Mouse (Mus musculus) limb, embryonic 13.5 days (tissue): ENCODE data around the gene Pde4d. TPM values are rescaled to one million over a fixed set of nuclear protein-coding genes. Genes with fewer than 3 reads are reported as not detected.
A peak's percentile ranks its signal among the peaks of the same experiment; 100 is the strongest.

ENCODE experiments used
- ATAC-seq: fragments of 200-750 bp; cut with Nextera tagmentation; 2 replicates; pipeline ENCODE4 v1.8.0; 2017; ENCODE audit warnings: low read depth, moderate number of reproducible peaks, moderate TSS enrichment; ENCODE audit not compliant: low FRiP score
- H3K27ac ChIP-seq: fragments of 300-500 bp; sonication (generic); 2 replicates; pipeline ENCODE4 v1.5.1; 2015; ENCODE audit warnings: inconsistent platforms, mild to moderate bottlenecking, moderate library complexity
- H3K27me3 ChIP-seq: fragments of 300-500 bp; sonication (generic); 2 replicates; pipeline ENCODE4 v1.6.1; 2015; ENCODE audit warnings: mild to moderate bottlenecking, inconsistent platforms
- H3K36me3 ChIP-seq: fragments of 300-500 bp; sonication (generic); 2 replicates; pipeline ENCODE4 v1.6.1; 2015; ENCODE audit warnings: inconsistent platforms, mild to moderate bottlenecking, moderate library complexity
- H3K4me1 ChIP-seq: fragments of 300-500 bp; sonication (generic); 2 replicates; pipeline ENCODE4 v1.6.1; 2015; ENCODE audit warnings: inconsistent platforms
- H3K4me2 ChIP-seq: fragments of 300-500 bp; sonication (generic); replicated peaks from 2 replicates; pipeline ENCODE4 v1.6.1; 2015; ENCODE audit warnings: inconsistent platforms, mild to moderate bottlenecking, moderate library complexity
- H3K4me3 ChIP-seq: fragments of 300-500 bp; sonication (generic); 2 replicates; pipeline ENCODE4 v1.5.1; 2015; ENCODE audit warnings: moderate library complexity, mild to moderate bottlenecking, inconsistent platforms
- H3K9ac ChIP-seq: fragments of 300-500 bp; sonication (generic); 2 replicates; pipeline ENCODE4 v1.6.1; 2015; ENCODE audit warnings: mild to moderate bottlenecking, inconsistent platforms
- H3K9me3 ChIP-seq: fragments of 300-500 bp; sonication (generic); 2 replicates; pipeline ENCODE4 v1.6.1; 2016; ENCODE audit warnings: inconsistent platforms
- WGBS: fragments of 180-500 bp; shearing (Covaris S2); methylation state at CpG from one replicate; pipeline ENCODE4 v1.1.7; 2015; 5-methylcytosine and 5-hydroxymethylcytosine counted together
- polyA plus RNA-seq: library from polyadenylated mRNA; unstranded; fragments of >200 nt; fragmentation: Nextera tagmentation; extraction: Ambion mirVana; gene quantifications from 2 replicates; pipeline ENCODE4 v1.2.1, GENCODE M21; 2015

Pde4d gene
- polyA plus RNA-seq, 1 experiment from 2014 or later, result 22.3 TPM

DNA sequence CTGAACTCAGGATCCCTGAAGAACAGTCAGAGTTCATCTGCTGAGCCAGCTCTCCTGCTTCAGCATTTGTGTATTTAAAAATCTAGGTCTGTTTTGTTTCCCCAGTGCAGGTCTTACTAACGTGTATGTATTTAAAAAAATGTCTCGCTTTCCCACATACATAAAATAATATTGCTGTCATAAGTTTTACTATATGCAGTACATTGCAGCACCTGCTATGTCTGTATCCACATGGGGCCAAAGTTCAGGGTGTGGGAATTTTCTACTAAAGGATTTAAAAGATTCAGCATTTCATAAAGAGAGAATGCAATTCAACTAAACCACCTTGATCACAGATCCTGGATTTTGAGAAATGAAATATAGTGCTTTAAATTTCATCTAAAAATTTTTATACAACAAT is 646.9 kb downstream of the Pde4d start:
- ATAC-seq, result no peak
- Histone ChIP-seq H3K27me3 (no peaks in the 10 kb centered on the region), H3K27ac (no peak overlapping the region), H3K36me3 (no peaks in the 10 kb centered on the region), H3K4me2 (no peak overlapping the region), H3K4me3 (no peak overlapping the region), H3K4me1 (no peaks in the 10 kb centered on the region), H3K9me3 (no peaks in the 10 kb centered on the region), H3K9ac (no peak overlapping the region)
- WGBS, result 50% methylated on average over 2 of the region's 2 CpGs

DNA sequence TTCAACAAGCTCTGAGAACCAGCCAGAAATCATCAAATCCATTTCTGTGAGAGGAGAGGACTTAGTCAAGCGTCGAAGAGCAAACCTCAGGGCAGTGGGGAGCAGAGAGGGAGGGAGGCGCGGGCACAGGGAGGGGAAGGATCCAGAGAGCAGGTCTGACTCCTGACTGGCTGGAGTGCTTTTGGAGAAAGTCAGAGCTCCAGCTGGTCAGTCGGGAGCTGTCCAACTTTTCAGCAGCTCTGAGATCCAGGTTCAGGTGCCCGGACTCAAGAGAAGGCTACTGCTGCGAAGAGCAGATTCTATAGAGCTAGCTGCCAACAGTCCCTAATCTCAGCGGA is 666.2 kb downstream of the Pde4d start:
- Histone ChIP-seq H3K4me3 (peak overlapping the region; percentile 49), H3K4me2 (peak overlapping the region; percentile 98), H3K36me3 (no peaks in the 10 kb centered on the region), H3K27ac (no peak overlapping the region), H3K9me3 (no peaks in the 10 kb centered on the region), H3K27me3 (peaks cover 40% of the 10 kb centered on the region), H3K4me1 (peaks cover 15% of the 10 kb centered on the region), H3K9ac (no peak overlapping the region)
- under 1% methylated on average over 8 of the region's 8 CpGs for WGBS
- ATAC-seq, result peak; percentile 79

DNA sequence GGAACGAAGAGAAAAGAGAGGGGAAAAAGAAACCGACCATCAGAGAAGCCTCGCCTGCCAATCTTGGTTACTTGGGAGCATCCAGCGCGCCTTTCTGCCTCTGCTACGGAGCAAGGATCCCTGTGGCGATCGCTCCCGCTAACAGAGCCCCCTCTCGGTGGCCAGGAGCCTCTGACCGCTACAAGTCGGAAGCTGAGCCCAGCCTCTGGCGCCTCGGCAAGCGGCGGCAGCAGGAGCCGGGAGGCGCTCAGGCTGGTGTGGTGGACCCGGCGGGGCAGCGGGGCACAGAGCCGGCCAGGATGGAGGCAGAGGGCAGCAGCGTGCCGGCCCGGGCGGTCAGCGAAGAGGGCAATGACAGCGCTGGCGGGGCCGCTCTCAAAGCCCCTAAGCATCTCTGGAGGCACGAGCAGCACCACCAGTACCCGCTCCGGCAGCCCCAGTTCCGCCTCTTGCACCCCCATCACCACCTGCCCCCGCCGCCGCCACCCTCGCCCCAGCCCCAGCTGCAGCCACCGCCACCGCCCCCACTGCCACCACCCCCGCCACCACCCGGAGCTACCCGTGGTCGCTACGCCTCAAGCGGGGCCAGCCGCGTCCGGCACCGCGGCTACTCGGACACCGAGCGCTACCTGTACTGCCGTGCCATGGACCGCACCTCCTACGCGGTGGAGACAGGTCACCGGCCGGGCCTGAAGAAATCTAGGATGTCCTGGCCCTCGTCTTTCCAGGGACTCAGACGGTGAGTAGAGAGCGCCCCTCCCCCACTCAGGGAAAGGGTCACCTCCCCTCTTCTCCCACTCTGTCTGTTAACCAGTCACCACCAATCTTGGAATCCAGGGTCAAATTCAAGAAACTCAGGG is 666.8 kb downstream of the Pde4d start:
- Histone ChIP-seq H3K4me3 (peak overlapping the region; percentile 49), H3K4me1 (peaks cover 15% of the 10 kb centered on the region), H3K9me3 (no peaks in the 10 kb centered on the region), H3K4me2 (peak overlapping the region; percentile 98), H3K36me3 (no peaks in the 10 kb centered on the region), H3K27ac (no peak overlapping the region), H3K9ac (0 out of 2 replicates have a peak overlapping the region, but pooled peaks have one; percentile 35), H3K27me3 (peaks cover 40% of the 10 kb centered on the region)
- peak; percentile 73 for ATAC-seq
- under 1% methylated on average over 58 of the region's 63 CpGs for WGBS

DNA sequence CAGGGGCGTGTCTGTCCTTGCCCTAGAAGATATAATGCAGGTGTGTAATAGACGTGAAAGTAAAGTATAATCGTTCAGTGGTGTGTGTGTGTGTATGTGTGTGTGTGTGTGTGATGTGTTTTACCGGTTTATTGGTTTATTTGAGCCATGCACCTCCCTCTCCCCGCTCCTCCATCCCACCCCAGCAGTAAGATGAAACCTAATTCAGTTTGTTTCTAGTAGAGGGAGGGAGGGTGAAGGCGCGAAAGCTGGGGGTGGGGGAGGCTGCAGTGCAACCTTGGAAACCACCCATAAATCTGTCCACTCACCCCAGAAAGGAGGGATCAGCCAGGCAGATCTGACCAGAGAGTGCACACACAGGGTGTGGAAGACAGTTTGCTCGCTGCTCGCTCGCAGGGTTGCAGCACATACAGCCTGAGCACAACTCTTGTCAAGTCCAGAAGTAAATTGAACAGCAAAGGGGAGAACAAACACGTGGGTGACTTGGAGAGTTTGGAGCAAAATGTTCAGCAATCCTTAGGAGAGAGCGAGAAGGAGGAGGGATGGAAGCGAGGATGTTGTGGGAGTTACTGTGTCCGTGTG is 667.6 kb downstream of the Pde4d start:
- Histone ChIP-seq H3K36me3 (no peaks in the 10 kb centered on the region), H3K27me3 (peaks cover 40% of the 10 kb centered on the region), H3K27ac (no peak overlapping the region), H3K9me3 (no peaks in the 10 kb centered on the region), H3K4me3 (peak overlapping the region; percentile 49), H3K9ac (no peak overlapping the region), H3K4me2 (peak overlapping the region; percentile 98), H3K4me1 (peaks cover 15% of the 10 kb centered on the region)
- no peak for ATAC-seq
- WGBS, result 2% methylated on average over 14 of the region's 14 CpGs

DNA sequence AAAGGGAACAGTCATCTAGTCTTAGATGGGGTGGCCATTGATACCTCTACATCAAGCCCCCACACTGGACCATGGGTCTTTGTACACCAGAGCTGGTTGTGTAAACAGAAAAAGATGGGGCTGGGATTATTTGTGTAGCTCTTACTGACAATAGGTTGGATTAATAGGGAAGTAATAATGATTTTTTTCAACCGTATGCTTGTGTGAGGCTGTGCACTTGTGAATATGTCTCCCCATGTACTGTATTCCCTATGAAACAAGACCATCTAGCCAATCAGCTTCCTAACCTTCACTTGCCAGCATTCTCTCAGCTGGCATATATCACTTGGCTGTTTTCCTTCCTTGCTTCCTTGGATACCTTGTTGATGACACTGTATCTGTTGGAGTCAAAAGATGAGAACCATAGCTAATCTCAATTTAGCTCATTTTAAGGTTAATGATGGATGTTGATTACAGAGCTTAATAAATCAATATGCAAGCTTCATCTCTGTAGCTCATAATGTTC is 668.6 kb downstream of the Pde4d start:
- Histone ChIP-seq H3K4me3 (no peak overlapping the region), H3K9ac (no peak overlapping the region), H3K36me3 (no peaks in the 10 kb centered on the region), H3K27ac (no peak overlapping the region), H3K4me2 (no peak overlapping the region), H3K4me1 (peaks cover 15% of the 10 kb centered on the region), H3K9me3 (no peaks in the 10 kb centered on the region), H3K27me3 (peaks cover 40% of the 10 kb centered on the region)
- ATAC-seq, result no peak
- WGBS, result 80% methylated on average over 1 of the region's 1 CpGs

DNA sequence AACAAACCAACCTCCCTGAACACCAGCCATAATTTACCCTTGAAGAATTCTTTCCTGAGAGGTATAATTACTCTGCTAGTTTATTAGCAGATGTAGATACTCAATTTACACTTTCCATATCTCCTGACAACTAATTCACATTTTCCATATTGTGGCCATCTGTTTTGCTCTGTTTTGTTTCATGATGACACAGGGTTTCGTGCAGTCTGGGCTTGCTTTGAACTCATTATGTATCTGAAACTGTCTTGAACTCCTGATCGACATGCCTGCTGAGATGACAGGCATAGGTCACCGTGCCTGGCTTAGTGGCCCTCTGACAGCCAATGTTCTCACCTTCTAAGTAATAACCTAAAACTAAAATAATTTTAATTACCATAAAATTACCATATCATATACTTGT is 672.1 kb downstream of the Pde4d start:
- WGBS, result 29% methylated on average over 3 of the region's 3 CpGs
- no peak for ATAC-seq
- Histone ChIP-seq H3K27ac (no peak overlapping the region), H3K36me3 (no peaks in the 10 kb centered on the region), H3K9ac (no peak overlapping the region), H3K4me2 (no peak overlapping the region), H3K9me3 (no peaks in the 10 kb centered on the region), H3K4me3 (no peak overlapping the region), H3K27me3 (peaks cover 14% of the 10 kb centered on the region), H3K4me1 (peaks cover 7% of the 10 kb centered on the region)

DNA sequence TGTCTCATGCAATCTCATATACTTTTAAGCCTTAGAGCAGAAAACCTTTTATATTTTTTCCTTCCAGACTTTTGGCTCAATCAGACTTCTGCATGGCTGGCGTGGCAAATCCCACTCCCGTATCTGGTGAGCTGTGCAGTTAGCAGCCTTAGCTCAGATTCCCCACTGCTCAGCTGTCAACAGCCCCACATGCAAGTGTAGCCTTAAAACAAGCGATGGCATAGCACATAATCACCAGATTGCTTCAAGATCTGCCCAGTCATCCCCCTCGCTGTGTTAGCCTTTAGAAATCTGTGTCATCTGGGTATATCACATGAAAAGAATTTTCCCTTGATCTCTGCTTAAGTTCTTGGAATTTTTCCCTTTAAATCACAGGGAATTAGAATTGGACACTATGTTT is 686.7 kb downstream of the Pde4d start:
- H3K9ac ChIP-seq, result no peak overlapping the region
- H3K9me3 ChIP-seq, result no peaks in the 10 kb centered on the region
- no peak overlapping the region for H3K4me3 ChIP-seq
- H3K36me3 ChIP-seq, result no peaks in the 10 kb centered on the region
- H3K4me2 ChIP-seq, result no peak overlapping the region
- ATAC-seq, result no peak
- no peaks in the 10 kb centered on the region for H3K27me3 ChIP-seq
- H3K27ac ChIP-seq, result no peak overlapping the region
- H3K4me1 ChIP-seq, result no peaks in the 10 kb centered on the region
- 60% methylated on average over 4 of the region's 4 CpGs for WGBS

DNA sequence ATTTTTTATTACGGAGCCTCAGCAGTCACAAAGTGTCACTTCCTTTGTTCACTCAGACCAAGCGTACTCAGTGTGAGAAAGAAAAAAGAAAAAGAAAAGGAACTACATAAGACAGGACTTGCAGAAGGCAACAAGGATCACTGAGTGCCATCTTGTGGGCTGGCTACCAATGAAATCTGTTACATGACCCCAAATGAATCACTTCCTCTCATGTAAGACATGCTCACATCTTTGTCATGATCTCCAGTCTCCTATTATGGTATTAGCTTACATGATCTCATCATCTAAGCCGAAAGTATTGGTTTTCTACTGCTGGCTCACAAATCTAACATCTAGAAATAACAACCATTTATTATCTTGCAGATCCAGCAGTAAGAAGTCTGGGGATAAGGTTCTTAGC is 709.0 kb downstream of the Pde4d start:
- 66% methylated on average over 3 of the region's 3 CpGs for WGBS

DNA sequence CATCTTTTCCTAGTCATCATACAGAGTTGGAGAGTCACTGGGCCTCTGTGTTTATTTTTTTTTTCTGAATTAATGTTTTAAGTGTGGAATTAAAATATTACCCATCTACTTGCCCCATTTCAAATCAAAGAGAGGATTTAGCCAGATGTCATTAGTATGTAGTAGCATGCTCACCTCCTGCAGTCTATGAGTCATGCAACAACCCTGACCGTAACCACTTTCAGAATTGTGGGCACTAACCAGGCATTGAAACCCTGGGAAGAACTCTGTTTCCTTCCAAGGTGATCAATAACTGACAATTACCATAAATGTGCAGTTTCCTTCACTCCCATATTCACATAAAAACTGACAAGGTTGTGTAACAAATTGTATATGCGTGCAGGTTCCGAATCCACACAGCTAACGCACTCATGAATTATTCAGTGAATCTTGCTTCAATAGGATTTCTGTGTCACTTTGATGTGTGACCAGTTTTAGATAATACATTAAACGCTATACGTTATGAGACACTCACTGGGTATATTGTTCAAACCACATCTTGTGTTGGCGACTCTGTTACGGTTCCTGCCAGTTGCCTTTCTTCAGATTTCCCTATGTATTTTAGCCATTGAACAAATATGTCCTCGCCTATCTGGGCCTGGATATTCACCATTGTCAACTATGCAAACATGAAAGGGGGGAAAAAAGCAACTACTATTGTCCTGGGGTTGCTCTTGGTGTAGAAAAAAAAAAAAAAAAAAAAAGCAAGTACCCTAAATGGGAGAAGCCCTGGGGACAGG is 719.0 kb downstream of the Pde4d start:
- no peak for ATAC-seq
- Histone ChIP-seq H3K4me2 (no peak overlapping the region), H3K9ac (no peak overlapping the region), H3K27ac (no peak overlapping the region), H3K4me1 (no peaks in the 10 kb centered on the region), H3K4me3 (no peak overlapping the region), H3K9me3 (no peaks in the 10 kb centered on the region), H3K27me3 (no peaks in the 10 kb centered on the region), H3K36me3 (no peaks in the 10 kb centered on the region)
- WGBS, result 90% methylated on average over 9 of the region's 9 CpGs

More for the DNA sequence above, 709.0 kb downstream of the Pde4d start:
- Histone ChIP-seq H3K27me3 (no peaks in the 10 kb centered on the region), H3K27ac (no peak overlapping the region), H3K36me3 (no peaks in the 10 kb centered on the region), H3K4me3 (no peak overlapping the region), H3K9ac (no peak overlapping the region), H3K4me2 (no peak overlapping the region), H3K9me3 (no peaks in the 10 kb centered on the region), H3K4me1 (no peaks in the 10 kb centered on the region)
- no peak for ATAC-seq

DNA sequence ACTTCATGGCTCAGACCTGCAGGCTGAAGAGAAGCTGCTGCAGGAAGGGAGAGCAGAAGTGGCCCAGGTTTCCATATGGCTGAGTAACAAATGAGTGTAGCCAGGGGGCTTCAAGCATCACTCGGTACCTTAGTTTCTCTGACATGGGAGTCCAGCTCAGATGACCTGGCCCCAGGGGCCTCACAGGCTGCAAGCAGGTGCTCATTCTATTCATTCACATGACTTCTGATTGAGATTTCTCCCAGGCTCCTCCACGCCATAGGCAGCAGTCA is 719.5 kb downstream of the Pde4d start:
- WGBS, result 70% methylated on average over 2 of the region's 2 CpGs
- H3K4me3 ChIP-seq, result no peak overlapping the region
- H3K27me3 ChIP-seq, result no peaks in the 10 kb centered on the region
- H3K9ac ChIP-seq, result no peak overlapping the region
- ATAC-seq, result no peak
- no peaks in the 10 kb centered on the region for H3K9me3 ChIP-seq
- no peak overlapping the region for H3K4me2 ChIP-seq
- H3K36me3 ChIP-seq, result no peaks in the 10 kb centered on the region
- no peaks in the 10 kb centered on the region for H3K4me1 ChIP-seq
- H3K27ac ChIP-seq, result no peak overlapping the region

DNA sequence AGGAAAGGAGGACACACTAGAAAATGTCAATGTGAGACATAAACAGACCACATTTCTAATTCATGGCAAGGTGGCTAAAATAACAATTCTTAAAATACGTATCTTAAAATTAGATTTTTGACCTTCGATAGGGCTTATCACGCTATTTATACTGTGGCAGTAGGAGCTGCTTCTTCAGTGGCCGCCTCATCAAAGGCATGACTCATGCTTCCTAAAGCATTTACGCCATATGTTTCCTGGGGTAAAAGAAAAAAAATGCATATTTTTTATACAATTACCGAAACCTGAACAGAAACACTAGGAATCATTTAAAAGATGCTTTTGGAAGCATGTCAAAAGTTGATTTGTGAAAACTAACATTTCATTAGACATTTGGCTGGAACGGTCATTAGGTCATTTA is 721.9 kb downstream of the Pde4d start:
- no peak for ATAC-seq
- no peak overlapping the region for H3K27ac ChIP-seq
- H3K4me3 ChIP-seq, result no peak overlapping the region
- H3K9ac ChIP-seq, result no peak overlapping the region
- 78% methylated on average over 7 of the region's 7 CpGs for WGBS
- no peaks in the 10 kb centered on the region for H3K4me1 ChIP-seq
- H3K36me3 ChIP-seq, result no peaks in the 10 kb centered on the region
- H3K4me2 ChIP-seq, result no peak overlapping the region
- H3K27me3 ChIP-seq, result no peaks in the 10 kb centered on the region
- no peaks in the 10 kb centered on the region for H3K9me3 ChIP-seq

DNA sequence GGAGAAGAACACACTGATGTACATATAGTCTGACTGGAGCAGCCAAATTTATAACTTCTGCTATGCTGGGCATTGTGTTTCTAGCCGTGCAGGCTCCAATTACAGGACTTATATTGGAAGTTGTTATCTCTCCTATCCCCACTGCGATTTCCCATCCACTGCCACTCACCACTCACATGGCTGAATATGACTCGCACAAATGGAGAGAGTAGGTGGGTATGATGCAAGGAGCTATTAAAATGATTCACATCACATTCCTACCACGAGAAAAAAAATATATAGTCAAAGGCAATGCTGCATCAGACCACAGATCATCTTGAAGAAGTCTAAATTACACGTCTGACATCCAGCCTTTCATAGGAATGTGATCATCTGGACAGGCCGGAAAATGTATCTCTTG is 725.5 kb downstream of the Pde4d start:
- Histone ChIP-seq H3K9ac (no peak overlapping the region), H3K27ac (no peak overlapping the region), H3K9me3 (no peaks in the 10 kb centered on the region), H3K4me2 (no peak overlapping the region), H3K27me3 (no peaks in the 10 kb centered on the region), H3K4me1 (no peaks in the 10 kb centered on the region), H3K4me3 (no peak overlapping the region), H3K36me3 (no peaks in the 10 kb centered on the region)
- no peak for ATAC-seq
- WGBS, result 57% methylated on average over 6 of the region's 6 CpGs
